In the genomic region with DNA sequence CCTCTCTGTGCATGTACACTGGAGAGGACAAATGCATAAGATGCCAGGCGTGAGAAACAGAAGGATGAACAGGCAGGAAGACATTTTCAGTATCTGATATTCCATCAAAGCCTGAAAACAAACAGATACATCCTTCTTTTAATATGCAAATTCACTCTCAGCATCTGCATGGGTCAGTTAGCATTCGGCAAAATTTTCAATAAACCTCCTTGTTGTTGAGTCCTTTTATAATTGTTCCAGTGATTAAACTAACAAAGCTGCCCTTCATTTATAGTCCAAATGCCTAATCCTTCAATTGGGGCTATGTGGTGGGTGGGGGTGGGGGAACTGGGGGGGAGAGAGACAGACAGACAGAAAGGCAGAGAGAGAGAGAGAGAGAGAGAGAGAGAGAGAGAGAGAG, we compare ENCODE assay signal across 16 mouse cellular contexts. TPM values are rescaled to one million over a fixed set of nuclear protein-coding genes. Genes with fewer than 3 reads are reported as not detected.
DNase-seq lines count a peak whose midpoint lies in the region; ATAC-seq and TF ChIP-seq lines count a peak whose summit lies in the region.
"Had no signal": no experiment of that assay in that cellular context is flagged by ENCODE, and none has a peak within 500 bp of the region (broad histone marks: within the 10 kb centered on the region; RNA-seq: fewer than 3 reads in every experiment).

No protein-coding gene starts in this region.

- peak; percentile 23 for DNase-seq in cerebellum, adult 9-10 months
- no peak for DNase-seq in cerebellum, adult 11-12 months
- peak; percentile 36 to 44 for DNase-seq in left cerebral cortex, postnatal 25 days (ENCODE audit: low spot score in 2 of 2)
- no peak for DNase-seq in left cerebral cortex, adult 11 months (ENCODE audit: low spot score)
- DNase-seq in midbrain, embryonic 11.5 days (ENCODE audit: low spot score, missing footprints): no peak
- DNase-seq in embryonic facial prominence, embryonic 10.5 days (ENCODE audit: low spot score): no peak
- no peak for DNase-seq in stomach, postnatal 0 days (ENCODE audit: low spot score)
- no peak for DNase-seq in heart, adult 18-20 months
- DNase-seq: cerebellum, postnatal 36 days; lung, postnatal 14 days; thymus, adult 2 months had no signal

- H3K27me3 ChIP-seq in midbrain, embryonic 11.5 days (ENCODE audit: control insufficient read depth, insufficient read depth, low read length): no peaks in the 10 kb centered on the region
- no peaks in the 10 kb centered on the region for H3K27me3 ChIP-seq in embryonic facial prominence, embryonic 10.5 days (replicated peaks; ENCODE audit: low read depth, poor library complexity, severe bottlenecking)
- no peaks in the 10 kb centered on the region for H3K27me3 ChIP-seq in stomach, postnatal 0 days (ENCODE audit: control insufficient read depth, insufficient read depth, low read length)
- H3K27me3 ChIP-seq: embryonic facial prominence, embryonic 13.5 days; heart, embryonic 15.5 days; kidney, embryonic 15.5 days; Patski had no signal

- 0 out of 2 replicates have a peak overlapping the region, but pooled peaks have one; percentile 26 for H3K27ac ChIP-seq in midbrain, embryonic 11.5 days (ENCODE audit: low read depth, low read length)
- H3K27ac ChIP-seq in embryonic facial prominence, embryonic 10.5 days (replicated peaks): no peak overlapping the region
- H3K27ac ChIP-seq in stomach, postnatal 0 days (replicated peaks): no peak overlapping the region
- H3K27ac ChIP-seq: embryonic facial prominence, embryonic 13.5 days; heart, embryonic 15.5 days; kidney, embryonic 15.5 days; liver, embryonic 14.5 days had no signal

- no peak for ATAC-seq in midbrain, embryonic 11.5 days (ENCODE audit: low FRiP score)
- no peak for ATAC-seq in stomach, postnatal 0 days (ENCODE audit: low FRiP score, low TSS enrichment)
- ATAC-seq: Patski had no signal

- H3K36me3 ChIP-seq in midbrain, embryonic 11.5 days (ENCODE audit: control insufficient read depth, insufficient read depth, low read length): no peaks in the 10 kb centered on the region
- H3K36me3 ChIP-seq in embryonic facial prominence, embryonic 10.5 days (replicated peaks): 0 out of 2 replicates have a peak, but pooled peaks cover 3% of the 10 kb centered on the region
- no peaks in the 10 kb centered on the region for H3K36me3 ChIP-seq in stomach, postnatal 0 days (ENCODE audit: control insufficient read depth, insufficient read depth, low read length)
- H3K36me3 ChIP-seq: embryonic facial prominence, embryonic 13.5 days; heart, embryonic 15.5 days; kidney, embryonic 15.5 days had no signal

- no peak overlapping the region for H3K4me2 ChIP-seq in midbrain, embryonic 11.5 days
- no peak overlapping the region for H3K4me2 ChIP-seq in stomach, postnatal 0 days (replicated peaks; ENCODE audit: low read depth)
- H3K4me2 ChIP-seq: embryonic facial prominence, embryonic 13.5 days; heart, embryonic 15.5 days; kidney, embryonic 15.5 days had no signal

- intact Hi-C loops in left cerebral cortex, postnatal 25 days (cut with DNase I): loop anchor here (5.0 kb wide), 1 partner anchor 41 kb away; no protein-coding TSS in a partner anchor

- H3K9me3 ChIP-seq in midbrain, embryonic 11.5 days (ENCODE audit: control insufficient read depth, low read length): no peaks in the 10 kb centered on the region
- no peaks in the 10 kb centered on the region for H3K9me3 ChIP-seq in embryonic facial prominence, embryonic 10.5 days
- H3K9me3 ChIP-seq in stomach, postnatal 0 days (ENCODE audit: control insufficient read depth, low read length): no peaks in the 10 kb centered on the region
- H3K9me3 ChIP-seq: embryonic facial prominence, embryonic 13.5 days; heart, embryonic 15.5 days; kidney, embryonic 15.5 days had no signal

- peaks cover 7% of the 10 kb centered on the region for H3K4me1 ChIP-seq in midbrain, embryonic 11.5 days (ENCODE audit: control insufficient read depth, insufficient read depth, low read length)
- H3K4me1 ChIP-seq in embryonic facial prominence, embryonic 10.5 days: no peaks in the 10 kb centered on the region
- H3K4me1 ChIP-seq in stomach, postnatal 0 days (replicated peaks; ENCODE audit: control insufficient read depth, insufficient read depth): no peaks in the 10 kb centered on the region
- H3K4me1 ChIP-seq: embryonic facial prominence, embryonic 13.5 days; heart, embryonic 15.5 days; kidney, embryonic 15.5 days had no signal

- TF ChIP-seq CTCF in stomach, postnatal 0 days (IDR thresholded peaks at IDR 0.05; ENCODE audit: low read depth): no peak

- no peak overlapping the region for H3K9ac ChIP-seq in midbrain, embryonic 11.5 days (ENCODE audit: low read length)
- H3K9ac ChIP-seq in stomach, postnatal 0 days (ENCODE audit: low read length): no peak overlapping the region
- H3K9ac ChIP-seq: embryonic facial prominence, embryonic 13.5 days; heart, embryonic 15.5 days; kidney, embryonic 15.5 days; liver, embryonic 14.5 days had no signal

- 22% methylated on average over 2 of the region's 2 CpGs for WGBS in midbrain, embryonic 11.5 days
- WGBS in embryonic facial prominence, embryonic 10.5 days: 65% methylated on average over 2 of the region's 2 CpGs
- WGBS in stomach, postnatal 0 days: 77% methylated on average over 2 of the region's 2 CpGs

- H3K4me3 ChIP-seq in midbrain, embryonic 11.5 days (ENCODE audit: low read depth, low read length): no peak overlapping the region
- no peak overlapping the region for H3K4me3 ChIP-seq in embryonic facial prominence, embryonic 10.5 days
- H3K4me3 ChIP-seq in stomach, postnatal 0 days (ENCODE audit: low read depth, low read length): no peak overlapping the region
- H3K4me3 ChIP-seq: embryonic facial prominence, embryonic 13.5 days; heart, embryonic 15.5 days; kidney, embryonic 15.5 days had no signal

- TF ChIP-seq EP300 in stomach, postnatal 0 days (optimal IDR thresholded peaks at IDR 0.05): no peak

RNA-seq across cellular contexts. Expression of a gene that starts 1.0 kb away (rescaled TPM):
- total RNA-seq in left cerebral cortex, postnatal 25 days (2021): 100 to 1,000 TPM; 115 to 123 TPM
- polyA plus RNA-seq in midbrain, embryonic 11.5 days (2014; fragmentation: Nextera tagmentation; extraction: Ambion mirVana): 1.9 TPM in 2 replicates
- 0.12 and 0.24 TPM in 2 replicates for polyA plus RNA-seq in embryonic facial prominence, embryonic 10.5 days (2016; fragmentation: Nextera tagmentation; extraction: Ambion mirVana)
- polyA plus RNA-seq in stomach, postnatal 0 days (2015; fragmentation: Nextera tagmentation; extraction: Ambion mirVana): 0.27 and 0.30 TPM in 2 replicates
- total RNA-seq in heart, adult 18-20 months (2021): not detected
- polyA plus RNA-seq: Patski had no signal

RNA-seq across cellular contexts. Expression of a gene that starts 20.6 kb away (rescaled TPM):
- under 1 TPM; 0.39 to 0.69 TPM for total RNA-seq in left cerebral cortex, postnatal 25 days (2021)
- polyA plus RNA-seq in midbrain, embryonic 11.5 days (2014; fragmentation: Nextera tagmentation; extraction: Ambion mirVana): 0.22 and 0.51 TPM in 2 replicates
- 0.23 TPM in 1 of 2 replicates, not detected in the other for polyA plus RNA-seq in embryonic facial prominence, embryonic 10.5 days (2016; fragmentation: Nextera tagmentation; extraction: Ambion mirVana)
- 0.27 and 0.53 TPM in 2 replicates for polyA plus RNA-seq in stomach, postnatal 0 days (2015; fragmentation: Nextera tagmentation; extraction: Ambion mirVana)
- 1 to 10 TPM in 1 of 2 experiments, under 1 TPM in 1; 0.30 to 2.2 TPM for total RNA-seq in heart, adult 18-20 months (2021)

RNA-seq across cellular contexts. Expression of a gene that starts 27.5 kb away (rescaled TPM):
- total RNA-seq in left cerebral cortex, postnatal 25 days (2021): not detected
- polyA plus RNA-seq in midbrain, embryonic 11.5 days (2014; fragmentation: Nextera tagmentation; extraction: Ambion mirVana): 0.83 and 0.84 TPM in 2 replicates
- polyA plus RNA-seq in embryonic facial prominence, embryonic 10.5 days (2016; fragmentation: Nextera tagmentation; extraction: Ambion mirVana): 1.1 and 1.5 TPM in 2 replicates
- polyA plus RNA-seq in stomach, postnatal 0 days (2015; fragmentation: Nextera tagmentation; extraction: Ambion mirVana): 0.05 and 0.28 TPM in 2 replicates
- not detected for total RNA-seq in heart, adult 18-20 months (2021)
- polyA plus RNA-seq: Patski had no signal

RNA-seq across cellular contexts. Expression of a gene that starts 27.5 kb away (rescaled TPM):
- total RNA-seq in left cerebral cortex, postnatal 25 days (2021): 10 to 100 TPM; 11.3 to 14.6 TPM
- polyA plus RNA-seq in midbrain, embryonic 11.5 days (2014; fragmentation: Nextera tagmentation; extraction: Ambion mirVana): 3.0 and 4.6 TPM in 2 replicates
- 1.6 and 3.0 TPM in 2 replicates for polyA plus RNA-seq in embryonic facial prominence, embryonic 10.5 days (2016; fragmentation: Nextera tagmentation; extraction: Ambion mirVana)
- 3.0 and 4.5 TPM in 2 replicates for polyA plus RNA-seq in stomach, postnatal 0 days (2015; fragmentation: Nextera tagmentation; extraction: Ambion mirVana)
- total RNA-seq in heart, adult 18-20 months (2021): 1 to 10 TPM; 1.5 to 1.6 TPM

Comparison
In these comparisons a context has a peak if more than half of its experiments do, and no peak if none do; other contexts are left out.
1. DNase-seq: peak in cerebellum, adult 9-10 months (single experiment) and left cerebral cortex, postnatal 25 days (2 of 2); none in cerebellum, adult 11-12 months (single experiment), left cerebral cortex, adult 11 months (single experiment), midbrain, embryonic 11.5 days (single experiment), embryonic facial prominence, embryonic 10.5 days (single experiment), stomach, postnatal 0 days (single experiment) and heart, adult 18-20 months (0 of 2).